Mouse (Mus musculus) ovary, postnatal 36 days (tissue): ENCODE results near the gene Rtp3.
A peak's percentile ranks its signal among the peaks of the same experiment; 100 is the strongest.

Experiments
- DNase-seq: peaks from one replicate; pipeline ENCODE4 v3.0.0; 2022; ENCODE audit warnings: low spot score, mixed read lengths

The Rtp3 gene

DNA sequence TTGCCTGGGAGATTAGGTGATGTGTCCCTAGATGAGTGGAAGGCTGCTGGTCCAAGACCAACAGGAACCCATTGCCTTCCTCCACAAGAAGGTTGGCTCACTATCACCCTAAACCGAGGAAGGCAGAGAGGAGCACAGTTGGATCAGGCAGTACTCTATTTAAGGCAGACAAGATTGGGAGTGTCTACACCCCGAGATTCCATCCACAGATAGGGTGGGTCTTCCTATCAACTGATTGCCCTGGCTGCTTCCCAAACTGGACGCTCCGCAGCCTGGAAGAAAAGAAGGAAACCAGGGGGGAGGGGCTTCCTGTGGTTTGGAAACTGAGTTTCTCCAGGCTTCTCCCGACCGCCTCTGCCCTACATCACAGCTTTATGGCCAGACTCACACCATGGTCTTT lies at the start of gene Rtp3:
Gene Rtp3 (minus strand): TSS at position 380 of the 400 bp plus-strand sequence.
- no peak for DNase-seq

DNA sequence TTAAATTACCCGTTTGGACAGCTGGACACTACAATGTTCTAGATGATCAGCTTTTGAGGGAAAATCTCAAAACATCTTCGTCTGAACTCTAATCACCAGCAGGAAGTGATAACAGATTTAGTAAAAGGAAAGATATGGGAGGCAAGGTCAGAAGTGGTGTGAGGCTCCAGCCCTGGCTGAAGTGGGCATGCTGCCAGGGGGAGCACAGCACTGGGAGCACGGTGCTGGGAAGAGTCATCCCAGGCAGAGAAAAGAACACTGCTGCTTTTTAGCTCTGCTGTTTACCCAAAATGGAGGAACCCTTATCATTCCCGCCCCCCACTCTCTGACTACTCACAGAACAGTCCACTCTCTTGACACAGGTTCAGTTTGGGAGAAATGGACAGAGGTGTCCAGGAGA lies 49.6 kb upstream of the Rtp3 start:
- DNase-seq, result peak; percentile 70

DNA sequence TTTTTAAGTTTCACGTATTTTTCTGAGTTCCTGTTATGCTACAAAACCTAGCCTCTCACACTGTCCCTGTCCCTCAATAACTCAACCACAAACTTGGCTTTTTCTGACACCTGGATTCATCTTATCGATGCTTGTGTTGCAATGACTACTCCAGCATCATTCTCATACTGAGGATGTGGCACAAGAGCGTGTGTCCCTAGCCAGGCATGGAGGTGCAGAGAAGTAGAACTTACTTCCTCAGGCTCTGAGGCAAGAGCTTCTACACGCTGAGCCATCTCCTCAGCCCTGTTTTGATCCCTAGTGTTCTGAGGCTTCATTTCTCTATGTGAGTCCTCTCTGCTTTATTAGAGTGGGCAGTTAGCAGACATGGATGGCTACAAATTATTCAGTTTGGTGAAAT lies 43.3 kb upstream of the Rtp3 start:
- DNase-seq, result no peak

DNA sequence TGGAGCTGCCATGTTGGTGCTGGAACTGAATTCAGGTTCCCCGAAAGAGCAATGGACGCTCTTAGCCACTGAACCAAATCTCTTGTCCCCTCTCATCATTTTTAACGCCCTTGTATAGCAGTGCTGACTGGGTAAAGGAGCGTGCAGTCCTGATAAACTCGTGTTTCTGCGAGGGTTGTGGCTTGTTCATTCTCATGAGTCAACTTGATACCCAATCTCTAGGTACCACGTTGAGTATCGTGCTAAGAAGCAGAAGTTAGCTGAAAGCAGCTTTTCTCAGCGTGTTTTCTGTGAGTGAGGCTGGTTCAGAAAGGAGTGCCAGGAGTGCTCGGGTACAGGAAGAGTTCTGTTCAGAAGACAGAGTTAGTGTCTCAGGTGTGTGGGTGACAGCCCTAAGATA lies 36.4 kb upstream of the Rtp3 start:
- DNase-seq, result no peak

DNA sequence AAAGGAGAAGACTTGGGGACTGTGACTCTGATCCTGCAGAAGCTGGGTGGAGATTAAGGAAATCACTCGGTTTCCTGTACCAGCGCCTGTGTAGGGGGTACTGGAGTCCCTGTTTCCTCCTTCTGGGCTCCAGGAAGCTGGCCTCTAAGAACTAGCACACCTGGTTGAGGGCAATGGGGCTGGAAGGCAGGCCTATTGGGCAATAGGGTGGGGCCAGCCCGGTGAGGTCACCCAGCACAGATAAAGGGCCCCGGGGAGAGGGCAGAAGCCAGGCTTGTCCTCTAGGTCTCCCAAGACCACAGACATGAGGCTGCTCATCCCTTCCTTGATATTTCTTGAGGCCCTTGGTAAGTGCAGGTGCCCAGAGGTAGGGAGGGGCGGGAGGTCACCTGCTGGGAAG lies 28.6 kb upstream of the Rtp3 start, which contains the start of gene Ltf:
Gene Ltf (plus strand): TSS at position 250 of the 400 bp plus-strand sequence.
- DNase-seq, result no peak

DNA sequence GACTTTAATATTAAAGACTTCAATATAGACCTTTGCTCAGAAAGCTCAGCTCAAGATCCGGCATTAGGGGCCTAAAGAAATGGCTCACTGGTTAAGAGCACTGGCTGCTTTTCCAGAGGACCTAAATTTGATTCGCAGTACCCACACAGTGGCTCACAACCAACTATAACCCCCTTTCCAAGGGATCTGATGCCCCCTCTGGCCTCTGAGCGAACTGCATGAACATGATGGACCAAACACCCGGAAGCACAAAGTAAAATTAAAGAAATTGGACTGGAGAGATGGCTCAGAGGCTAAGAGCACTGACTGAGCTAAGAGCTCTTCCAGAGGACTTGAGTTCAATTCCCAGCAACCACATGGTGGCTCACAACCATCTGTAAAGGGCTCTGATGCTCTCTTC lies 25.3 kb upstream of the Rtp3 start:
- no peak for DNase-seq

DNA sequence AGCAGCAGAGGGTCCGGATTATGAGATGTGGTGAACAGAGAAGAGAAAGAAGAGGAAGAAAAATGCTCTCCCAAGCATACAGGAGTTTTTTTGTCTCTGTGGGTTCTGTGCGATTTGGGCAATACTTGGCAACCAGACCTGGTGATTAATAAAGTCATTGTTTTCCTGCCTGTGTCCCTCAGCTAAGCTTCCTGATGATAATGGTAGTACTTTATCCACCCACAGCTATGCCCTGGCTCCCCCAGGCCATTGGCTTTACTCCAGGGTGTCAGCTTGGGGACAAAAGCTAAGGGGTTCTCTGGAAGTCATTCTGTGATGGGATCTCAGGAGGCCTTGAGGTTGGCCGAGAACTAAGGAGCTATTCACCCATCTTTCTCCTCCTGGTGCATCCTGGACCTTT lies 21.7 kb upstream of the Rtp3 start:
- no peak for DNase-seq

DNA sequence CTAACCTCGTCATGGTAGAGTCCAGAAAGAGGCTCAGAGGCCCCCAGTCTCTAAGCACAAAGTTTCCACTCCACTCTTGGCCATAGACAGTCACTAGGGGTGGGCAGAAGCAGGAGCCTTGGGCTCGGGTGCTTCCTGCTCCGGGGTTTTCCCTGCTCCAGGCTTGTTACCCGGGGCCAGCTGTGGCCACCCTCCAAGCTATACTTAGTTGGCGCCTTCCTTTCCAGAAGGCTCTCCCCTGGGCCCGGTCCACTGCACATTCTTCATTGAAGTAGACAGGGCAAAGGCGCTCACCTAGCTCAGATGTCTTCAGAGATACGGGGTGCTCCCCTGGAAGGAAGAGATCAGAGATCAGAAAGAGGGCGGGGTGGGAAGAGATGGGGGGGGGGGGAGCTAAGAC lies 21.2 kb upstream of the Rtp3 start:
- DNase-seq, result no peak

DNA sequence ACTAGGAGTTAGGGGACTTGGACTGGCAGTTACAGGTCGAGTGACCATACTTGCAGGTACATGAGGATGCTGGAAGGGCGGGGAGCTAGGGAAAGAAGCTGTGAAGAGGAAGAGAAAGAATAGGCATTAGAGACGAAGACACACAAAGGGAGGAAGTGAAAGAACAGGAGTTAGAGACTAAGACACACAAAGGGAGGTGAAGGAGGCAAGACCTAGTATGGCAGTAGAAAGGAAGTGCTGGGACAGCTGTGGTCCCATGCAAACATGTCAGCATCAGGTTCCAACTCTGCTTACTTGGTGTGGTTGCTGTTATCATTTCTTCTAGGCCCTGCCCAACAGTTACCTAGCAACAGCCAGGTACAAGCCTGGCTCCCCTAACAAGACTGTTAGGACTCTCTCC lies 19.4 kb upstream of the Rtp3 start:
- DNase-seq, result no peak

DNA sequence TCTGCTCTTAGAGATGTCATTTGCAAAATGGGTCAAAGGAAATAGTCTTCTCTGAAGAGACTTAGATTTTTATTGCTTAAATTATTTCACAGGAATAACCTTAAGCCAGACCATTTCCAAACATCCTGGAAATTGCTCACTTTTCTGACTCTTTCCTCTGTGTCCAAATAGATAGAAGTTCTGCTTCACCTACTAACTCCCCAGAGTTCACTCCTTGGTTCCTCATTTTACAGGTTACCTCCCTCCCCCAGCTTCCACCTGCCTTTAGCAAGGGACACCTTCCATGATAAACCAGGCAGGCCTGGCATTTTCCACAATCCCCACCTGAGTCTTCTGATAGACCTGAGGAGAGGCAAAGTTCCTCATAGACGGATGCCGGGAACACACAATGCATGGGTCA lies 16.2 kb upstream of the Rtp3 start:
- DNase-seq, result no peak

DNA sequence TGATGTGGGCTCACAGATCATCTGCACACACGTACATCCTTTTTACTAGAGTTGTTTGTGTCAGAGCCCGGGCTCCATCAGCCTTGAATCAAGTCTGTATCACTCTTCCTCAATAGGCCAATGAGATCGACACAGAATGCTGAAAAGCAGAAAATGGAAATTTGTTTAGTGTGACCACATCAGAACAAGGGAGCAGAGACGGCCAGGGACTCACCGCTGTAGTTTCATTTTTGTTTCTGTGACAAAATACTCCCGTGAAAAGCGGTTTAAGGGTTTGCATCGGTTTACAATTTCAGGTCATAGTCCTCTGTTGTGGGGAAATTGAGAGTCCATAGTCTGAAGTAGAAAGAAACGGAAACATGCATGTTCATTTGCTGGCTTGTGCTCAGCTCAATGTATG lies 12.9 kb upstream of the Rtp3 start:
- DNase-seq, result no peak

DNA sequence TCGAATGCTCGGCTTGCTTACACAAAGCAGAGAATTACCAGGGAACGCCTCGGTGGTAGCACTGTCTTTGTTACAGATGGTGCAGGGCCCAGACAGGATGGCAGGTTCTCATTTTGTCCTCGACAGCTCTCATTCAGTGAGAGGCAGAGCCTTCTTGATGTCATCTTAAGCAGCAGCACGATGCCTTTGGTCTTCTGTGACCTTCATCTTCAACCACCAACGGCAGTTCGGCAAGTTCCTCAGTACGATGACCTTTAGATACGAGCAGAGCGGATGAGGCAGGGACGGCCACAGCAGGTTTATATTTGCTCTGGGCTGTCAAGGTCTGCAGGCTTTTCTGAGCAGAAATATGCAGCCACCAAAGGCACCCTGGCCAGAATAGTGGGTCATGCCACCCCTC lies 11.2 kb upstream of the Rtp3 start:
- DNase-seq, result no peak

DNA sequence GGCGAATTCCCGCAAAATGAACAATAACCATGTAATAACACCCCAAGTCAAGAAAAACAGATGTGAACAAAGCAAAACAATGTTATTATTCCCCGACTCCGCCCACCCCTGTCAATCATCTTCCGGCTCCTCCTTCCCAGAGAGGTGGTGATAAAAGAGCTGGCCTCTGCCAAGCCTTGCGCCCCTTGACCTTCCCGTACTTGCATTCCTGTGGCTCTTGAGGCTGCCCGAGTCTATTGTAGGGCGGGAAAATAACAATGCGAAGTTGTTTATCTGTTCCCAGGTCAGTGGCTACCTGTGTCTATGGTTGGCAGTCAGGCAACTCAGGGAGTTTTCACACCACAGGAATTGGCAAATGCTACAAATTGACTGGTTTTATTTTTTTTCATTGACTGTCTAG lies 9.5 kb upstream of the Rtp3 start:
- peak; percentile 50 for DNase-seq

DNA sequence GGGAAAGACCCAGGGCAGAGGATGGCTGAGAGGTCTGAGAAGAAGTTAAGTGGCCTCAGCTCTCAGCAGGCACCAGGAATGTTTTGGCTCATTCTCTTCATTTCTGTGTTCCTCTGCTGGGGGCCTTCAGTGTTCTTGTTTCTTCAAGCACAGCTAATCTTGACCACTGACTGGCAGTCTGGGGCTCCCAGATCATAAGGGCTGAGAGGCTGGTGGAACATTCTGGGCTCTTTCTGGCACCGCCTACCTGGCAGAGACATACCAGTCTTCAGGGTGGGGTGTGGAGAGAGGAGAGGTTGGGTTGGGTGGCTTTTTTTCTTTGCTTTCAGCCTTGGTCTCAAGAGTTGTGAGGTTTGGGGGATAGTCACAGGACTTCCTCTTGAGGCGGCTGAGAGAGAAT lies 8.7 kb upstream of the Rtp3 start:
- no peak for DNase-seq

DNA sequence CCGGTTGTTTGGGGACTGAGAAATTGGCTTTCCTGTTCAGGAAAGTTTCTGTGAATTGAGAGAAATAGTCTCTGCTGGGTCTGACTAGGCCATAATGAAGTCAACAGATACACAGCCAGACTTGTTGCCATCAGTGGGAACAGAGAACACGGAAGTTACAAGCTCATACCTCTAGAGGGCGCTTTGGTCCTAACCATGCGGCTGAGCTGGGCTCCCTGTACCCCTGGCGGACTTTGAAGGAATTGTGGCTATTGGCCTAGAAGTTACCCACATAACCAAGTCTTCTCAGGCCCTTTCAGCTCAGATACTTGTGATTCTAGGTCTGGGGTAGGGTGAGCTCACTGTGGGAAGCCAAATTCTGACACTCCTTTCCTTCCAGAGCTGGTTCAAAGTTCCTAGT lies 6.9 kb upstream of the Rtp3 start:
- DNase-seq, result peak; percentile 60

DNA sequence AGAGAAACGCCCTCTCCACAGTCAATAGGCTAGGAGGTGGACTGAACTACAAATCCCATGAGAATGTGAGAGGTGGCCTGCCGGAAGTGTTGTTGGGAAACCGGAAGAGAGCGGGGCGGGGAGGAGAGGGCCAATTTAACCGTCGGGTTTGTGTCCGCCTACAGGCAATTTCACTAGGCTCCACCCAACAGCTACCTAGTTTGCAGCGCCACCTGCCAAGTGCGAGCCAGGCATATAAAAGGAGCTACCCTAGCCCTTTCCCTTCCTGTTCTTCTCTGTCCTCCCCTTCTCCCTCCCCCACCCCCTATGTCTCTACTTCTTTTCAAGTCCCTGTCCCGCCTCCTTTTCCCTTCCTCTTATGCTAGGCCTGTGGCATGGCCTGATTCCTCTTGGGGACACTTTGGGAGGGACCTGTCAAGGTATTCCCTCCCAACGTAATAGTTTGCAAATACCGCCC lies 4.4 kb upstream of the Rtp3 start:
- peak; percentile 73 for DNase-seq

DNA sequence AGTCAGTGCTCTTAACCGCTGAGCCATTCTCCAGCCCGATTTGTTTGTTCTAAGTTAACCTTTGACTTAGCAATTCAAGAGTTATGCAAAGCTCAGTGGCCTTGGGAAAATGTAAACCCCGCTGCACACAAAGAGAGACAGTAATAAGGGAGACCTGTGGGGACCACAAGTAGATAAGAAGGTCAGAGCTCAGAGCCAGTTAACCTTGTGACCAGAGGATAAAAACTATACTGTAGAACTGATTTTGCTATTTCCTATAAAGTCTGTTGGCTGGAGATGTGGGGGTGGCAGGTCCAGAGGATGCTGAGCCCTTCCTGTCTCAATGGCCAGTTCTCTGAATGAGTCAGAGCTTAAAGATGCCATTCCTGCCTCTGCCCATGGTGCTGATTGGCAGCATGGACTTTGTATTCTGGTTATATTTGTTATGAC lies 2.9 kb upstream of the Rtp3 start:
- no peak for DNase-seq

DNA sequence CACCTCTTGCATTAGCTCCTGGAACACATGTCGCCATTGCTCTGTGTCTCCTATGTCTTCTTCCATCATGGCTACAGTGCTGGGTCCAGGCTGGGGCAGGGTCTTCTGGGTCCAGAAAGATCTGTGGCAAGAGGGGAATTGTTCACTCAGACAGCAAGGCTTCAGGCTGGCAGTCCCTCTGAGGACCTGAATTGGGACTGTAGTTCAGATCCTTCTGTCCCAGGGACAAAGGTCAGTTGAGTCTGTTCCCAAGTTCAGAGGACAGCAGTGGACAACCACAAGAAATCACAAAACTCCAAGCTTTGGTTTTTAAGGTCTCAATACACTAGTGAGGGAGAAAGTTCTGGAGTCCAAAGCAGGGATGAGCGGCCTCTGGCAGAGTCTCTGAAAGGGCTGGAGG lies 840 bp downstream of the Rtp3 start:
- no peak for DNase-seq

DNA sequence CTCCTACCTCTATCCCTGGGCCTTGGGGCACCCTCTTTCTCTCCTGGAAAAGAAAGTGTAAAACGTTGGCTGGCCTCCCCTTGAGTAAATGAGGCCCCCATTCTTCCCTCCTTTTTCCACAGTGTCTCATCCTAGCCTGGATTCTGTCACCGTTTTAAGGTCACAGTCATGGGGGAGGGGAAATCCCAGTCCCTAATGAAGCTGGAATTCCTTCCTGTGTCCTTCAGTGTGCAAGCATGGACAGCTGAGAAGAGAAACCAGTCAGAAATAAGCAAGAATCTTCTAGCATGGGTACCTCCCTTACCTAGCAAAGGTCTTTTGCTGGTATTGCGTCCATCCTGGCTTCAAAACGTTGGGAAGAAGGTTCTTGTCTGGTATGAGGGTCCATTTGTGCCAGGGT lies 1.2 kb downstream of the Rtp3 start:
- DNase-seq, result no peak

DNA sequence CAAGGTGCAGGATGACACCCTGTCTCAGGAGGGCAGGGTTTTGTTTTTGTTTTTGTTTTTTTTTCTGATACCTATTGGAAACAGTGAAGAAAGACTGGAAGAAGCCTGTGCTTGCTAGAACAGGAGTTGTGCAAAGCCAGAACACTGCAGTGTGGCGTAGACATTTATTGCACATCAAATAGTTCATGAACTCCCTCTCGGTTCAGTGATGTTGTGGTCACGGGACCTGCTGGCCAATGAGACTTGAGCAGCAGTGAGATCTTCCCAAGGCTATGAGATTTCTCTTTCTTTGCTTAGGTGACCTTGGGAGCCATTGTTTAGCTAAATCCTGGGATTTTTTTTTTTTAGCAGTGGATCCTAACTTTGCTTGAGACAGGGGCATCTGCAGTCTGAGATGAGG lies 2.3 kb downstream of the Rtp3 start:
- no peak for DNase-seq

DNA sequence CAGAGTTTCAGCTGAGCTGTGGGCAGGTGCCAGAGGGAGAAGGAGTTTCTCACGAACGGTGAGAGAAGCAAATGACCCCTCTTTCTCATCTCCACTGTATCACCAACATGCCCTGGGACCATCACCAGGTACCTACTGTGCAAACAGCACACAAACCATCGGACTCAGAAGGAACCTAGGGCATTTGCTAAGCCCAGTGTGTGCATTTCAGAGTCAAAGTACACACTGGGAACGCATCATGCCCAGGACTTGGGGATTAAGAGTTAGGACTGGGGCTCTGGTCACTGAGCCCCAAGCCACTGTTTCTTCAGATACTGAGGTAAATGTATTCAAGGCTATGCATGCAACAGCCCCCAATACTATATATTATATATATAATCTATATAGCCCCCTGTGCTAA lies 3.1 kb downstream of the Rtp3 start:
- no peak for DNase-seq

DNA sequence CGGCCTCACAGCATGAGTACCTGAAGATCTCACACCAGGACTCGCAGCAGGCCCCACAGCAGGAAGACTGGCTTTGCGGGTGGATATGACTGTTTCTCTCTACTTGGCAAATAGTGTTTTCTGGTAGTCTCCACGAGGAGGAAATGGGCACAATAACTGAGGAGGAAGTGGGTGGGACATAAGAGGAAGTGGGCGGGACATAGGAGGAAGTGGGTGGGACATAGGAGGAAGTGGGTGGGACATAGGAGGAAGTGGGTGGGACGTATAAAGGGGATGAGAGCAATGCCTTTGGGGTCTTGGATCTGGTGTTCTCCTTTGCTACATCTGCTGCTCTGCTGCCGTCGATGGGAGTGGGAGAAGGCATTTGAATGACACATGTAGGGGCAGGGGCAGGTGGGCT lies 4.4 kb downstream of the Rtp3 start:
- no peak for DNase-seq

DNA sequence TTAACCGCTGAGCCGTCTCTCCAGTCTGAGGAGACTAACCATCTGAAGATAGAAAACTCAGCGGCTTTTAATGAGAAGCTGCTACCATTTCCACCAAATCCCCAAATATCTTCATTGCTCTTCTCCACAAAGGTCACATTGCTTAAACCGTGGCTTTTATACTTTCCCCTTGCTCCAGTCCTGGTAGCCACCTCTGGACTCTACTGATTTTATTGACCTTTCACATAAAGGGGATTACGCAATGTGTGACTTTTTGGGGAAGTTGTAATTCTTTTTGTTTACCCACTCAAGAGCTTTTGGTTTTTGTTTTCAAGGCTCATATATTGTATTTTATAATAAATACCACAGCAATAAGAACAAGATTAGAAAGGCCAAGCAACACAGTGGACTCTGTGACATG lies 4.8 kb downstream of the Rtp3 start:
- no peak for DNase-seq

DNA sequence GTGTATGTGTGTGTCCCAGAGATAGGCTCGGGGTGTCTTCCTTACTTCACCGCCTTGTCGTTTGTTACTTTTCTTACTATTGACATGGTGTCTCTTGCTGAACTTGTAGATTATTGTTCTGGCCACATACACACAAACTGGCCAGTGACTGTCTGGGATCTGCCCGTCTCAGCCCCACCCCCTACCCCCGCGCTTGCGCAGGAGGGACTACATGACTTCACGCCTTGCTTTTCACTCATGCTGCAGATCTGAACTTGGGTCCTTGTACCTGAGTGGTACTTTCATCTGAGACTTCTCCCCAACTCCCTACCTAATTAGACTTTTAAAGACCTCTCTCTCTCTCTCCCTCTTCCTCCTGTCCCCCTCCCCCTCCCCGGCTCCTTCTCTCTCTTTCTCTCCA lies 6.3 kb downstream of the Rtp3 start:
- DNase-seq, result no peak

DNA sequence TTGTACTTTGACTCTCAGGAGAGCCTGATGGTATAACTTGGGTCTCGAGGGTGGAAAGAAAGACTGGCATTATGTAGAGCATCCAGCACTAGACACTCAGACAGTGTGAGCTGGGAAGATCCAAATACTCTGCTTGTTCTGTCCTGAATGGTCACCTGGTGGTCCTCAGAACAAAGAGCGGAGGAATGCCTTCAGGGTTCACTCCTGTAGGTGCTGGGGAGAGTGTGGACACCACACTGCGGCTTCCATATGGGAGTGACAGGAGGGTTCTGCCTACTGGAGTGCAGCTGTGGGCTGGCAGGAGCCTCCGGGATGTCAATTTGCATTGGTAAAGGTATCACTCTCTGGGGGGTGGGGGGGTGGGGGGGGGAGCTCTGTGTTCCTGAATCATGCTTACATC lies 8.0 kb downstream of the Rtp3 start:
- no peak for DNase-seq
